Mouse (Mus musculus) Patski (cell line): ENCODE measurements around the gene Btd. TPM values are rescaled to one million over a fixed set of nuclear protein-coding genes. Genes with fewer than 3 reads are reported as not detected.

Source experiments
- ATAC-seq: fragments of 100-300 bp; one replicate; pipeline ENCODE4 v1.8.0; 2021
- CTCF ChIA-PET: fragments of 350-600 bp; sonication (Branson Sonifier 250); formaldehyde crosslinking; loops from one replicate; lab custom pipeline; 2022; ENCODE audit warnings: inconsistent platforms; lab: Charles Lee
- POLR2A ChIA-PET: fragments of 350-600 bp; sonication (Branson Sonifier 250); formaldehyde crosslinking; loops from one replicate; lab custom pipeline; 2022; ENCODE audit warnings: antibody characterized with exemption, inconsistent platforms; lab: Charles Lee
- DNase-seq: peaks from one replicate; pipeline ENCODE4 v3.0.0-alpha.2; 2011; ENCODE audit warnings: low read depth, low spot score
- H3K27me3 ChIP-seq: fragments of 371-371 bp; one replicate; pipeline ENCODE4 v1.5.1; 2021
- CTCF ChIP-seq: fragments of 100-300 bp; IDR thresholded peaks from one replicate; pipeline ENCODE4 v1.5.1; 2021
- in situ Hi-C: fragments of 300-500 bp; cut with MboI; formaldehyde crosslinking; loops from 3 replicates; pipeline ENCODE4 v1.11.1; 2018; ENCODE audit warnings: low pct_unique_long_range_greater_than_20kb, mixed read lengths
- polyA plus RNA-seq: library from polyadenylated mRNA; unstranded; gene quantifications from one replicate; pipeline ENCODE4 v1.2.3, GENCODE M21; 2021

Btd gene
- polyA plus RNA-seq, 1 experiment from 2014 or later, result 42.7 TPM

DNA sequence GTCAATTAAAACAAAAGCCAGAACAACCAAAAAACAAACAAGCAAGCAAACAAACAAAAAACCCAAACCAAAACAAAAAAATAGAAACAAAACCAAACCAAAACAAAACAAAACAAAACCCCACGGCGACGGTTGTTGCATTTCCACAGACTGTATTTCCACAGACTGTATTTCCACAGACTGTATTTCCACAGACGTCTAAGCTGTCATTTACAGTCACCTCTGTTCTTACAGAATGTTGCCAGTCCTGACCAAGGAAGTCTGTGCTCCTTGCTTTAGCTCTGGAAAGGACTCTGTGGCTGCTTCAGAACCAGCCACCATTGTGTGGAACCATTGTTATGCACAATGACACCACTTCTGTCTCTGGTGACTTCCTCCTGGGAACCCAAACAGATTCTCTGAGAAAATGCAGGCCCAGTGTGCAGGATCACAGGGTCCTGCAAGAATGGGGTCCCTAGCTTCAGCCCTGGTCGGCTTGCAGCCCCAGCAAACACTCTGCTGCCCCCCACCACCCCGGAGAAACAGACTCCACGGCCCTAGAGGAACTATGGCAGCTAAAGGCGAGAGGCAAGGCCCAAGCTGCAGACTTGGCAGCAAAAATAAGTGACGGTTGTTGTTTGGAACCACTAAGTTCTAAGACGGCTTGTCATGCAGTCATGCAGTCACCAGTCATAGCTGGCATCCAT is 30.9 kb downstream of the Btd start:
- CTCF ChIA-PET, result interaction anchor here (1.1 to 1.3 kb wide), 2 partner anchors 10 to 21 kb away, joined by 3 read pairs; no protein-coding TSS in a partner anchor

DNA sequence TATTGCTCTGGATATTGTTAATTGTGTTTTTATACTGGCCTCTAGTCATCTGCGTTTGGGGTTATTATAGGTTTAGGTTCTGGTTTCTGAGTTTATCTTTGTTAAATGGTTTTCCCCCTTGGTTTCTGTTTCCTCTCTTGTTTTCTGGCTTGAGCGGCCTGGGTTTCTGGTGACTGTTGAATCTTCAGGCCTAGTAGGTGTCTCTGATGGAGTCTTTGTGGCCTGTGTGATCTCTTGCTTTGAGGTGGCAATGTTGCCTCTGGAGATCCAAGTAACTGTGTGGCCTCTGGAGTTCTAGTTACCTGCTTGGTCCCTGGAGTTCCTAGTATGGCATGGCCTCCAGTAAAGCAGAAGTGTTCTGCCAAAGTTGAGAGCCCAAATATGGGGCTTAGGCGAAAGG is 39.8 kb downstream of the Btd start:
- no peak for TF ChIP-seq CTCF
- ChIA-PET CTCF (no interaction called here), POLR2A (no interaction called here)
- DNase-seq (no peak), ATAC-seq (no peak)
- in situ Hi-C loops, result no loop called here
- no peaks in the 10 kb centered on the region for H3K27me3 ChIP-seq

More for the DNA sequence above, 30.9 kb downstream of the Btd start:
- no peak for DNase-seq
- POLR2A ChIA-PET, result no interaction called here
- H3K27me3 ChIP-seq, result no peaks in the 10 kb centered on the region
- ATAC-seq, result no peak
- TF ChIP-seq CTCF, result no peak
- in situ Hi-C loops, result no loop called here

- CTCF ChIA-PET, result no interaction called here
- ATAC-seq (no peak), DNase-seq (no peak)
- H3K27me3 ChIP-seq, result no peaks in the 10 kb centered on the region
- in situ Hi-C loops, result no loop called here
- no peak for TF ChIP-seq CTCF
- POLR2A ChIA-PET, result no interaction called here
These were observed 40.5 kb downstream of the Btd start for GRCm38 (mm10) chr14:31681291-31681690.

DNA sequence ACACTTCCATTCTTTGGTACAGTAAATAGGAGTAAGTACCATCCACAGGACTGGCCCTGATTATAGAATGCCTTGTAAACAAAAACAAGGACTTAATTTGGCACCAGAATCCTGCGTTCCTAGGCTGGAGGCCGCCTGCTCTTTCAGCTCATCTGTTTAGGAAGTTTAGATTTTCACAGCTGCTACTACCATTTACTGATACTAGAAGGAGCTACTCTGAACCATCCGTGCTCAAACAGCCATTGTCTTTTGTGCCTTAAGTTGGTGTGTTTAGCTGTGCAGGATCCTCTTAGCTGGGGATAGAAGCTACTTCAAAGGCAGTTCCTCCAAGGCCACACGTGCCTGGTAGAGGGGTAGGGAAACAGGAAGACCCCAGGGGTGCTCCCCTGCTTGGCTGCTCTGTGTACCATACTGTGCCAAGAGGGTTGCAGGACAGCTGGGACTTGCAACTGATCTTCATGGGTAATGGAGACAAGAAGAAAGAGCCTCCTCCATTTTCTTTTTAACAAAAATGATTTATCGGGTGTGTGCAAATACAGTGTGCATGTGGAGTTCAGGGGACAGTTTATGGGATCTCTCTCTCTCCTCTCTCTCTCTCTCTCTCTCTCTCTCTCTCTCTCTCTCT is 41.2 kb downstream of the Btd start:
- ATAC-seq, result no peak
- POLR2A ChIA-PET, result no interaction called here
- TF ChIP-seq CTCF, result no peak
- CTCF ChIA-PET, result interaction anchor here (0.9 to 1.0 kb wide), 2 partner anchors 9 to 27 kb away, joined by 3 read pairs; no protein-coding TSS in a partner anchor
- in situ Hi-C loops, result no loop called here
- H3K27me3 ChIP-seq, result no peaks in the 10 kb centered on the region
- no peak for DNase-seq

DNA sequence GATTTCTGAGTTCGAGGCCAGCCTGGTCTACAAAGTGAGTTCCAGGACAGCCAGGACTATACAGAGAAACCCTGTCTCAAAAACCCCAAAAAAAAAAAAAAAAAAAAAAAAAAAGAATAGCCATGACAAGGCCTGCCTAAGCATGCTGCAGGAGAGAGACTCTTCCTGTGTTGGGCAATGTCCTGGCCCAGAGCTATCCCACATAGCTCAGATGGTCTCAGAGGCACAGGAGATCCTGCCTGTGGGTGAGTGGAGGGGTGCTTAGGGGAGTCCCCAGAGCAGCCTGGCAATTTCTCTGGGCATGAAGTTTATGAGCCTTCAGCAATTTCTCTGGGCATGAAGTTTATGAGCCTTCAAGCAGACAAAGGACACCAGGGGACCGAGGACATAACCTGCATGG is 42.8 kb downstream of the Btd start:
- no peaks in the 10 kb centered on the region for H3K27me3 ChIP-seq
- ATAC-seq (no peak), DNase-seq (no peak)
- ChIA-PET POLR2A (interaction anchor here (0.6 kb wide), 1 partner anchor 33 kb away, joined by 4 read pairs; no protein-coding TSS in a partner anchor), CTCF (interaction anchor here (0.6 to 0.9 kb wide), 2 partner anchors 11 to 13 kb away, joined by 3 read pairs; no protein-coding TSS in a partner anchor)
- no peak for TF ChIP-seq CTCF
- in situ Hi-C loops, result no loop called here

- no peak for TF ChIP-seq CTCF
- ChIA-PET POLR2A (interaction anchor here (0.6 kb wide), 1 partner anchor 32 kb away, joined by 4 read pairs; no protein-coding TSS in a partner anchor), CTCF (interaction anchor here (0.6 to 0.9 kb wide), 2 partner anchors 10 to 12 kb away, joined by 3 read pairs; no protein-coding TSS in a partner anchor)
- in situ Hi-C loops, result no loop called here
- DNase-seq (no peak), ATAC-seq (no peak)
- no peaks in the 10 kb centered on the region for H3K27me3 ChIP-seq
These were observed 43.7 kb downstream of the Btd start for GRCm38 (mm10) chr14:31684343-31685040.

DNA sequence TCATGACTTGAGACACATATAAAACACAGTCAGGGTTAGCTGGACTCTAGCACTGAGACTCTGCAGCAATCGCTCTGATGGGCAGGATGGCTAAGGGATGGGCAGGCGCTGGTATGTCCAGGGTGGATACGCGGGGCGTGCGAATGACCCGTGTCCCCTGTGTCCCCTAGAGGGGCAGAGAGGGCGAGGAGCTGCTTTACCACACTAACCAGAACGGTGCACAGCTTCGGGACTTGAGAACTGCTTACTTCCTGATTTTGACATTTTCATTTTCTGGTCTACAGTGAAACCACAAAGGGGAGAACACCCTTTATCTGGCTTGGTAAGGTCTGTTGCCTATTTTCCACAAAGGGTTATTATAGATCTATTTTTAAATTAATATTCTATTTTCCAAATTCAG is 44.9 kb downstream of the Btd start:
- in situ Hi-C loops, result no loop called here
- DNase-seq, result no peak
- ChIA-PET CTCF (no interaction called here), POLR2A (interaction anchor here (0.7 kb wide), 1 partner anchor 132 kb away, joined by 3 read pairs; no protein-coding TSS in a partner anchor)
- TF ChIP-seq CTCF, result no peak
- ATAC-seq, result no peak
- no peaks in the 10 kb centered on the region for H3K27me3 ChIP-seq

GRCm38 (mm10) chr14:31686231-31686630 is 45.4 kb downstream of the Btd start:
- CTCF ChIA-PET, result no interaction called here
- ATAC-seq, result no peak
- in situ Hi-C loops, result no loop called here

DNA sequence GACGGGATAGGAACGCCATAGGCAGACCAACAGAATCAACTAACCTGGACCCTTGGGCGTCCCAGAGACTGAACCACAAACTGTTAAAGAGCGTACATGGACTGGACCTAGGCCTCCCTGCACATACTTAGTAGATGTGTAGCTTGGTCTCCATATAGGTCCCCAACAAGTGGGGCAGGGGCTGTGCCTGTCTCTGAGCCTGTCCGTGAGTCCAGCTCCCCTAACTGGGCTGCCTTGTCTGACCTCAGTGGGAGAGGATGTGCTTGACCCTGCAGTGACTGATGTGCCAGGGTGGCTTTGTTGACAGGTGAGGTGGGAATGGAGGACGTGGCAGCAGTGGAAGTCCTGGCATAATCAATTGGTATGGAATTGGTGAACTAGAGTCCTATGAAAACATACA is 51.7 kb downstream of the Btd start:
- in situ Hi-C loops, result no loop called here
- ATAC-seq (no peak), DNase-seq (no peak)
- TF ChIP-seq CTCF, result no peak
- POLR2A ChIA-PET, result no interaction called here
- CTCF ChIA-PET, result no interaction called here
- no peaks in the 10 kb centered on the region for H3K27me3 ChIP-seq

More at GRCm38 (mm10) chr14:31686231-31686630, 45.4 kb downstream of the Btd start:
- TF ChIP-seq CTCF, result no peak
- POLR2A ChIA-PET, result no interaction called here
- DNase-seq, result no peak
- H3K27me3 ChIP-seq, result no peaks in the 10 kb centered on the region

GRCm38 (mm10) chr14:31696206-31696984 is 55.6 kb downstream of the Btd start:
- no peak for TF ChIP-seq CTCF
- in situ Hi-C loops, result no loop called here
- CTCF ChIA-PET, result interaction anchor here (0.8 to 1.6 kb wide), 2 partner anchors 12 to 89 kb away, joined by 3 read pairs; no protein-coding TSS in a partner anchor
- no peak for ATAC-seq
- H3K27me3 ChIP-seq, result no peaks in the 10 kb centered on the region
- POLR2A ChIA-PET, result no interaction called here
- DNase-seq, result no peak
